Mouse (Mus musculus) thymus, adult 2 months (tissue): Measurements from ENCODE around the gene She.

Experiments
- CTCF ChIP-seq: fragments of 200-500 bp; IDR thresholded peaks from 2 replicates; pipeline ENCODE4 v1.5.1; 2012; ENCODE audit warnings: mild to moderate bottlenecking, control low read depth, low read length, moderate library complexity, borderline replicate concordance; ENCODE audit not compliant: control insufficient read depth, poor library complexity, insufficient read depth; ENCODE audit errors: extremely low read depth
- POLR2A ChIP-seq: fragments of 200-500 bp; IDR thresholded peaks from 2 replicates; pipeline ENCODE4 v1.6.1; 2012; ENCODE audit warnings: mild to moderate bottlenecking, low read length, control low read depth, moderate library complexity; ENCODE audit not compliant: control insufficient read depth, poor library complexity, insufficient read depth; ENCODE audit errors: extremely low read depth

DNA sequence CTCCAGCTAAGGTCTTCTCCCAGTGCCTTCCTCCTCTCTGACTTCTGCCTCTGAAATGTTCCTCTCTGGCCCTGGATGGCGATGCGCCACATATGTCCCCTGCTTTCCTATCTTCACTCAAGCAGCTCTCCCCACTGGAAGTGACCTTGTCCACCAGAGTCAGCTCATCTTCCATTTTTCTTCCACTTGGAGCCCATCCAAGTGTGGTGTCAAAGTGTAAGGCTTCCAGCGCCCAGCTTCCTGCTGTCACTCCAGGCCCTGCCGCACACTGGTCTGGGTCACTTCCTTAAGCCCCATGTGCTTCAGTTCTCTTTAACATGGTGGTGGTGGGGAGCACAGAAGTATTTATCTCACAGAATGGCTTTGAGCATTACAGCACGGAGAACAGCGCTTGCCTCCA, 16.4 kb downstream of the She start:
- TF ChIP-seq CTCF (no peak), POLR2A (no peak)
